Mouse (Mus musculus) liver, embryonic 14.5 days (tissue): ENCODE data around the gene Prr29.

ENCODE experiments used
- CTCF ChIP-seq: IDR thresholded peaks from 2 replicates; pipeline ENCODE4 v1.5.1; 2016; ENCODE audit warnings: antibody characterized with exemption, low read depth, control low read depth
- EP300 ChIP-seq: IDR thresholded peaks from 2 replicates; pipeline ENCODE4 v1.6.1; 2016; ENCODE audit warnings: antibody characterized with exemption, low read depth

DNA sequence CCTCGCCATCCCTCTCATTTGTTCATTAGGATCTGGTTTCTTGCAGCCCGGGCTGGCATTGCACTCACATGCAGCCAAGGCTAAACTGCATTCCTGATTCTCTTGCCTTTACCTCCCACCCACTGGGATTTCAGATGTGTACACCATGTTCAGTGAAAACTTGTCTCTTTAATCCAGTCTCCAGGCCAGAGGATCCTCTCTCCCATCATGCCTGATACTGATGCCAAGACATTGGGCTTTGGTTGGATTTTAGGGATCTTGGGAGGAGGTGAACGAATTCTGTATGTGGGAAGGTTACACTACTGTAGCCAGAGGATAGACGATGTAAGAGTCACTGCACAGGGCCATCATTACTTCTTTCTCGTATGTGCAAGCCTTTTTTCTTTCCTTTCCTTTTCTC is 59.9 kb downstream of the Prr29 start:
- no peak for TF ChIP-seq EP300
- no peak for TF ChIP-seq CTCF
